Mouse (Mus musculus): Measurements from ENCODE around the gene Vamp2. TPM values are rescaled to one million over a fixed set of nuclear protein-coding genes. Genes with fewer than 3 reads are reported as not detected.
A peak's percentile ranks its signal among the peaks of the same experiment; 100 is the strongest.

Vamp2 gene
- polyA plus RNA-seq (2014; fragmentation: Nextera tagmentation; extraction: Ambion mirVana) = 324 and 368 TPM in 2 replicates

DNA sequence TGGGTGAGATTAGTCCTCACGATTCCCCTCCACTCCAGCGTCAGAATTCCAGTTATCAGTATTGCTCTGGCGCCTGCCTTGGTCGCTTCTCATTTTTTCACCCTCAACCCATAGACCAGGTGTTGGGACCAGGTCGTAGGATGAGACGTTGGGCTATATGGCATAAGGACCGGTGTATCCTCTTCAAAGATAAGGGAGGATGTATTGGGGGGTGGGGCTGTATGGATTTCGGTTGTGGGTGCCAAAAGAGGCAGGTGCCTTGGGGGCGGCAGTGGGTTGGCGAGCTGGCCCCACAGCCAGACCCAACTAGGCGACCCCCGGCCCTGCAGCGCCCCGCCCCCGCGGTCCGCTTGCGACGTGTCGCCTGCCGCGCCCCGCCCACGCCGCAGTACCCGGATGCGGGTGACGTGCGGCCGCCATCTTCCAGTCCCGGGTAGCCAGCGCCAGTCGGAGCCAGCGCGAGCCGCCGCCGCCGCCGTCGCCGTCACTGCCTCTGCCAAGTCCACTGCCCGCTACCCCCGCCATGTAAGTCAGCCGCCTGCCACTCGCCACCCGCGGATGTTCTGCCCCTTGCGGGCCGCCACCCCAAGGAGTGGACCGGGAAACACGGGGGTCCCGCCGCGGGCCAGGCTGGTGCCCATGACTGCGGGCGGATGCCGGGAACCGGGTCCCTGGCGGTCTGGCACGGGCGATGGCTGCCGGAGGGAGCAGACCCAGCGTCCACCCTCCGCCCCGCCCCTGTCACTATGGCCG lies at the start of gene Vamp2:
Gene Vamp2, plus strand, starts transcription at position 388 of the 753 bp plus-strand sequence.
- H3K27me3 ChIP-seq (ENCODE audit: control insufficient read depth, insufficient read depth, low read length) = no peaks in the 10 kb centered on the region
- peaks cover 21% of the 10 kb centered on the region for H3K4me1 ChIP-seq (replicated peaks; ENCODE audit: control insufficient read depth, insufficient read depth, low read length)
- WGBS = 1% methylated on average over 59 of the region's 67 CpGs
- peak within 1 kb of the TSS; percentile 98 for H3K9ac ChIP-seq
- DNase-seq (ENCODE audit: low spot score) = peak; percentile 97
- H3K4me2 ChIP-seq (replicated peaks) = peak within 1 kb of the TSS; percentile 98
- peak within 1 kb of the TSS; percentile 77 for H3K4me3 ChIP-seq (replicated peaks; ENCODE audit: low read length)
- H3K9me3 ChIP-seq (ENCODE audit: control insufficient read depth, low read length) = no peaks in the 10 kb centered on the region
- H3K27ac ChIP-seq = peak within 1 kb of the TSS; percentile 93
- ATAC-seq (ENCODE audit: low FRiP score) = peak; percentile 90
- peaks cover 28% of the 10 kb centered on the region for H3K36me3 ChIP-seq (replicated peaks; ENCODE audit: control insufficient read depth, insufficient read depth)

DNA sequence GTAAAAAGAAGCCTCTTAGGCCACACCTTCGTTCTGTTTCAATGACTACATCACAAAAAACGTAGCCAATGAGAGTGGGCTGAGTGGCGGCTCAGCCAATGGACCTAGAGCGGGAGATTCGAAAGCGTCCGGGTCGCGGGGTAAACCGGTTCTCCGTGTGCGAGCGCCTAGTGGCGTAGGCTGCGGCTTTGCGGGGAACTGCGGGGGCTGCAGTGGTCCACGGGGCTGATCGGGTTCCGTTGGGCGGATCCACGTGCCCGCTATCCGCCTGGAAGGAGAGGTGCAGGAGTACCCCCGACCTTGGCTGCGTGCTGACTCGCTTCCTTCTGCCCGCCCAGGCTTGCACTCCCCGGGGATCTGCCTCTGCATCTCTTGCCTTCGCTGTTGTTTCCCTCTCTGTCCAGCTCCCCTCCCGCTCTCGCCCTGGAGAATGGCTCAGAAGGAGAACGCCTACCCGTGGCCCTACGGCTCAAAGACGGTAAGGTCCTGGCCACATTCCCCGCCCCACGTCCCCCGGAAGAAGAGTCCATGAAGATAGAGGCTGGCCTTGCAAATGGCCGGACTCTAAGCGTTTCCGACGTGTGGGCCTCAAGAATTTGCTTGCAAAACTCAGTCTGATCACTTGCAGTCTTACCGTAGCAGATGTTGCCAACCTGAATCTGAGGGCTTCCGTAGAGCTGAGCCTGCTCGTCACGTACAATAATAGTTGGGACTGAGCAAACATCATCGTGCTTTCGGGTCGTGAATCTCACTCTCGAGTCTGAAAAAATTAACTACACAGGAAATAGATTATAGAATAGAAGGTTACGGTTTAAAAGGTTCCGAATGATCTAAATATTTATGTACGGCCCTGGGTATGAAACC lies 42.5 kb upstream of the Vamp2 start, which contains the start of gene Aurkb:
Gene Aurkb, plus strand, starts transcription at position 117 of the 864 bp plus-strand sequence.
- no peaks in the 10 kb centered on the region for H3K27me3 ChIP-seq (ENCODE audit: control insufficient read depth, insufficient read depth, low read length)
- H3K9me3 ChIP-seq (ENCODE audit: control insufficient read depth, low read length) = no peaks in the 10 kb centered on the region
- peak; percentile 44; the same call in 1 of the 2 replicates for ATAC-seq (ENCODE audit: low FRiP score)
- peak within 1 kb of the TSS; percentile 49 for H3K9ac ChIP-seq
- WGBS = 1% methylated on average over 53 of the region's 54 CpGs
- peak within 1 kb of the TSS; percentile 100 for H3K4me2 ChIP-seq (replicated peaks)
- H3K4me1 ChIP-seq (replicated peaks; ENCODE audit: control insufficient read depth, insufficient read depth, low read length) = peaks cover 6% of the 10 kb centered on the region; the same call in 1 of the 2 replicates
- peak within 1 kb of the TSS; percentile 57 for H3K4me3 ChIP-seq (replicated peaks; ENCODE audit: low read length)
- no peaks in the 10 kb centered on the region for H3K36me3 ChIP-seq (replicated peaks; ENCODE audit: control insufficient read depth, insufficient read depth)
- peak; percentile 94 for DNase-seq (ENCODE audit: low spot score)
- no peak within 1 kb of the TSS for H3K27ac ChIP-seq

DNA sequence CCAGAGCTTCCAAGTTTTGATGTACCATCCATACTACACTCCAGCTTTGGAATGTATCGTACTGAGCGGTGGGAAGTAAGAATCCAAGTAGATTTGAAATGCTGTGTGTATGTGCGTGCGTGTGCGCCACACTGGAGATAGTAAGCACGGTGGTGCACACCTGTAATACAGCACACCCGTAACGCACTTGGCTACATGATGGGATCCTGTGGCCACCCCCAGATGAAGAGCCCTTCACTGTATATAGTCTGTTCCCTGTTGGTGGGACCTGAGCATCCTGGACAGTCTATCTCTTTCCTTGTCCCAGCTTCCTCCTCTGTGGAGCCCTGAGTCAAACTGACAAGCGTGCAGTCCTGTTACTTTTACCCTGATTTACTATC lies 41.9 kb upstream of the Vamp2 start:
- no peak overlapping the region for H3K27ac ChIP-seq
- ATAC-seq (ENCODE audit: low FRiP score) (no peak), DNase-seq (ENCODE audit: low spot score) (no peak)
- no peak overlapping the region; the same call in 1 of the 2 replicates for H3K9ac ChIP-seq
- H3K4me1 ChIP-seq (replicated peaks; ENCODE audit: control insufficient read depth, insufficient read depth, low read length) = peaks cover 6% of the 10 kb centered on the region; the same call in 1 of the 2 replicates
- 17% methylated on average over 9 of the region's 9 CpGs for WGBS
- no peaks in the 10 kb centered on the region for H3K36me3 ChIP-seq (replicated peaks; ENCODE audit: control insufficient read depth, insufficient read depth)
- no peaks in the 10 kb centered on the region for H3K27me3 ChIP-seq (ENCODE audit: control insufficient read depth, insufficient read depth, low read length)
- H3K9me3 ChIP-seq (ENCODE audit: control insufficient read depth, low read length) = no peaks in the 10 kb centered on the region
- H3K4me2 ChIP-seq (replicated peaks) = peak overlapping the region; percentile 100
- peak overlapping the region; percentile 57 for H3K4me3 ChIP-seq (replicated peaks; ENCODE audit: low read length)

DNA sequence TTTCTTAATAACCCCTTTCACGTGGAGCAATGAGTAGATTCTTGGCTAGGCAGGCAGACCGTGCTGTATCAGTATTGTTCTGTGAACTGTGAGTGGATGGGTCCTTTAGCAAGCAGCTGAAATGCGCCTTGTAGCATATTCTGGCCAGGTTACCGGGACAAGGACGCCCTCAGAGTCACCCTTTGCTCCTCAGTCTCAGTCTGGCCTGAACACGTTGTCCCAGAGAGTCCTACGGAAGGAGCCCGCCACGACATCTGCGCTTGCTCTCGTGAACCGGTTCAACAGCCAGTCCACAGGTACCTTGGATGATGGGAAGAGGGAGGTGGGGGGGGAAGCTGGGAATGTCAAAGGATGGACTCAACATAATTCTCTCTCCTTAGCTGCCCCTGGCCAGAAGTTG lies 40.7 kb upstream of the Vamp2 start:
- ATAC-seq (ENCODE audit: low FRiP score) (no peak), DNase-seq (ENCODE audit: low spot score) (no peak)
- Histone ChIP-seq H3K9me3 (ENCODE audit: control insufficient read depth, low read length) (no peaks in the 10 kb centered on the region), H3K27me3 (ENCODE audit: control insufficient read depth, insufficient read depth, low read length) (no peaks in the 10 kb centered on the region), H3K4me1 (replicated peaks; ENCODE audit: control insufficient read depth, insufficient read depth, low read length) (peaks cover 6% of the 10 kb centered on the region; the same call in 1 of the 2 replicates), H3K9ac (no peak overlapping the region), H3K27ac (no peak overlapping the region), H3K36me3 (replicated peaks; ENCODE audit: control insufficient read depth, insufficient read depth) (no peaks in the 10 kb centered on the region), H3K4me2 (replicated peaks) (0 out of 2 replicates have a peak overlapping the region, but pooled peaks have one; percentile 100), H3K4me3 (replicated peaks; ENCODE audit: low read length) (no peak overlapping the region)
- 91% methylated on average over 12 of the region's 12 CpGs for WGBS

DNA sequence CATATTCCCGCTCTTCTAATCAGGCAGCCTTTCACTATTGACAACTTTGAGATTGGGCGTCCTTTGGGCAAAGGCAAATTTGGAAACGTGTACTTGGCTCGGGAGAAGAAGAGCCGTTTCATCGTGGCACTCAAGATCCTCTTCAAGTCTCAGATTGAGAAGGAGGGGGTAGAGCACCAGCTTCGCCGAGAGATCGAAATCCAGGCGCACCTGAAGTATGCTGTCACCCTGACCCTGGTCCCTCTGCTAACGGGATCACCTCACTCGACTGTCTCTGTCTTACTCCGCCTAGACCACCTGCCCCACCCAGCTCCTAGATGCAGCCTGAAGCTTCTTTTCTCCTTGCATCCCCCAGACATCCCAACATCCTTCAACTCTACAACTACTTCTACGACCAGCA lies 40.1 kb upstream of the Vamp2 start:
- 94% methylated on average over 14 of the region's 14 CpGs for WGBS
- no peak for DNase-seq (ENCODE audit: low spot score)
- H3K27ac ChIP-seq = no peak overlapping the region
- H3K4me2 ChIP-seq (replicated peaks) = no peak overlapping the region
- H3K4me3 ChIP-seq (replicated peaks; ENCODE audit: low read length) = no peak overlapping the region
- H3K36me3 ChIP-seq (replicated peaks; ENCODE audit: control insufficient read depth, insufficient read depth) = no peaks in the 10 kb centered on the region
- H3K4me1 ChIP-seq (replicated peaks; ENCODE audit: control insufficient read depth, insufficient read depth, low read length) = peaks cover 6% of the 10 kb centered on the region; the same call in 1 of the 2 replicates
- H3K27me3 ChIP-seq (ENCODE audit: control insufficient read depth, insufficient read depth, low read length) = no peaks in the 10 kb centered on the region
- H3K9ac ChIP-seq = no peak overlapping the region
- H3K9me3 ChIP-seq (ENCODE audit: control insufficient read depth, low read length) = no peaks in the 10 kb centered on the region
- ATAC-seq (ENCODE audit: low FRiP score) = no peak

DNA sequence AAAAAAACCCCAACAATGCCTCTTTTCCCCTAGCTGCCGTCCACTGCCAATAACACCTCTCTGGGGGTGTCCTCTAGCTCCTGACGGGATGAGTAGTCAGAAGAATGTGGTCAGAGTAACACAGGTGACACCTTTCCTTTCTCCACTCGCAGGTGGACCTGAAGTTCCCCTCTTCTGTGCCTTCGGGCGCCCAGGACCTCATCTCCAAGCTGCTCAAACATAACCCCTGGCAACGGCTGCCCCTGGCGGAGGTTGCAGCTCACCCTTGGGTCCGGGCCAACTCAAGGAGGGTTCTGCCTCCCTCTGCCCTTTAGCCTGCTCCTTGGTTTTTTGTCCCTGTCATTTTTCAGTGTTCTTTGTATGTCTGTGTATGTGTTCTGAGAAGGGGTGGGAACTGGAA lies 37.5 kb upstream of the Vamp2 start:
- Histone ChIP-seq H3K4me1 (replicated peaks; ENCODE audit: control insufficient read depth, insufficient read depth, low read length) (peaks cover 4% of the 10 kb centered on the region; the same call in 1 of the 2 replicates), H3K27ac (no peak overlapping the region), H3K4me2 (replicated peaks) (no peak overlapping the region), H3K27me3 (ENCODE audit: control insufficient read depth, insufficient read depth, low read length) (no peaks in the 10 kb centered on the region), H3K9me3 (ENCODE audit: control insufficient read depth, low read length) (no peaks in the 10 kb centered on the region), H3K36me3 (replicated peaks; ENCODE audit: control insufficient read depth, insufficient read depth) (no peaks in the 10 kb centered on the region), H3K4me3 (replicated peaks; ENCODE audit: low read length) (no peak overlapping the region), H3K9ac (no peak overlapping the region)
- WGBS = 83% methylated on average over 8 of the region's 8 CpGs
- no peak for DNase-seq (ENCODE audit: low spot score)
- no peak for ATAC-seq (ENCODE audit: low FRiP score)

DNA sequence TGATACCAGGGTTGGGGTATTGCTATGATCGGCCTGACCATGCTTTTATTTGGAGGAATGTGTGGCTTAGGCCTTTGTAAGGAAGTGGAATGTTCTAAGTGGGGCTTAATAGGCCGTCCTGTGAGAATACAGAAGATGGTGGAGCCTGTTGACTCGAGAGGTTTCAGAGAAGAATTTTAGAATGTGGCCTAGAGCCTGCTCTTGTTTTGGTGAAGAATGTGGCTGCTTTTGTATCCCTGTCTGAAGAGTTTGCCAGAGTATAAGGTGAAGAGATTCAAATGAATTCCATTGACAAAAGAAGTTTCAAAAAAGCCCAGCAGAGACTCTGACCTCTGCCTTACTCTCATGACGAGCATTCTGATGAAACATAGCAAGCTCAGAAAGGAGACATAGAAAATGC lies 36.5 kb upstream of the Vamp2 start:
- WGBS = 58% methylated on average over 4 of the region's 4 CpGs
- Histone ChIP-seq H3K9me3 (ENCODE audit: control insufficient read depth, low read length) (no peaks in the 10 kb centered on the region), H3K4me3 (replicated peaks; ENCODE audit: low read length) (no peak overlapping the region)

DNA sequence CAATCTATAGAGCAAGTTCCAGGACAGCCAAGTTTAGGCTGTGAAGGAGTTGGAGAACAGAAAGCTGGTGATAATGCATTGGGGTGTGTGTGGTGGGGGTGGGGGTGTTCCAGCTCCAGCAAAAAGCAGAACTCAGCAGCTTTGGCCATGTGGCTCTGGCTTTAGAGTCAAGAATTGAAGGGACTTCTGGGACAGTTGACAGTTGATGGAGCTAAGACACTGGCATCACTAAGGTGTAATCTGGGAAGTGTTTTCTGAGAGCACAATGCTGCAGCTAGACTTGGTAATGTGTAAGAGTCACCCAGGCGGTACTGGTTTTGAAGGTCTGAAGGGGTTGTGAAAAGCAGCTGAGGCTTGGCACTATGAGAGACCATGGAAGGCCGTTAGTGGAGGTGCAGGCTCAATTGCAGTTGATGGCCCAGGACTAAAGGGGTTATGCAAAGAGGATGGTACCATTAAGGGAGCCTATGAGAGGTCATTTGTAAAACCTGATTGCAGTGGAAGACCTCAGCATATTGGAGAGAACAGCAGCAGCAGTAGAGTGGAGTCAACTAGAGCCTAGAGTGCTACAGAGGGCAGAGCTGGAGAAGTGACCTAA lies 35.4 kb upstream of the Vamp2 start:
- 97% methylated on average over 2 of the region's 2 CpGs for WGBS
- no peak overlapping the region for H3K4me3 ChIP-seq (replicated peaks; ENCODE audit: low read length)
- peaks cover 2% of the 10 kb centered on the region; the same call in 1 of the 2 replicates for H3K4me1 ChIP-seq (replicated peaks; ENCODE audit: control insufficient read depth, insufficient read depth, low read length)
- DNase-seq (ENCODE audit: low spot score) = no peak
- no peaks in the 10 kb centered on the region for H3K36me3 ChIP-seq (replicated peaks; ENCODE audit: control insufficient read depth, insufficient read depth)
- no peaks in the 10 kb centered on the region for H3K9me3 ChIP-seq (ENCODE audit: control insufficient read depth, low read length)
- no peaks in the 10 kb centered on the region for H3K27me3 ChIP-seq (ENCODE audit: control insufficient read depth, insufficient read depth, low read length)
- no peak overlapping the region for H3K27ac ChIP-seq
- H3K9ac ChIP-seq = no peak overlapping the region
- H3K4me2 ChIP-seq (replicated peaks) = no peak overlapping the region
- no peak for ATAC-seq (ENCODE audit: low FRiP score)

More for the DNA sequence above, 36.5 kb upstream of the Vamp2 start:
- Histone ChIP-seq H3K27ac (no peak overlapping the region), H3K27me3 (ENCODE audit: control insufficient read depth, insufficient read depth, low read length) (no peaks in the 10 kb centered on the region), H3K36me3 (replicated peaks; ENCODE audit: control insufficient read depth, insufficient read depth) (no peaks in the 10 kb centered on the region), H3K4me1 (replicated peaks; ENCODE audit: control insufficient read depth, insufficient read depth, low read length) (no peaks in the 10 kb centered on the region), H3K4me2 (replicated peaks) (no peak overlapping the region), H3K9ac (no peak overlapping the region)
- no peak for DNase-seq (ENCODE audit: low spot score)
- ATAC-seq (ENCODE audit: low FRiP score) = no peak

DNA sequence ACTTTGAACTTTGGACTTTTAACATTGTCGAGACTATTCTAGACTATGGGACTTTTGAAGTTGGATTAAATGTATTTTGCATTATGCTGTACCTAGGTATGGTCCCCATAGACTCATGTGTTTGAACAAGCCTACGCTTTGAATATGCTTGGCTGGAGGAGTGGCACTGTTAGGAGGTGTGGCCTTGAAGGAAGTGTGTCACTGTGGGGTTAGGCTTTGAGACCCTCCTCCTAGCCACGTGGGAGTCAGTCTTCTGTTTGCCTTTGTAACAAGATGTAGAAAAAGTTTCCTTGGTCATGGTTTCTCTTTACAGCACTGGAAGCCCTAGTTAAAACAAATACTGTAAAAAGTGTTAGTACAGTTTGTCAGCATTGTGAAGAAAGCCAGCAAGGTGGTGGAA lies 34.4 kb upstream of the Vamp2 start:
- ATAC-seq (ENCODE audit: low FRiP score) (no peak), DNase-seq (ENCODE audit: low spot score) (no peak)
- peaks cover 10% of the 10 kb centered on the region; the same call in 1 of the 2 replicates for H3K4me1 ChIP-seq (replicated peaks; ENCODE audit: control insufficient read depth, insufficient read depth, low read length)
- H3K4me2 ChIP-seq (replicated peaks) = no peak overlapping the region
- H3K9me3 ChIP-seq (ENCODE audit: control insufficient read depth, low read length) = no peaks in the 10 kb centered on the region
- WGBS = 82% methylated on average over 3 of the region's 3 CpGs
- H3K27ac ChIP-seq = no peak overlapping the region
- no peak overlapping the region for H3K4me3 ChIP-seq (replicated peaks; ENCODE audit: low read length)
- no peak overlapping the region for H3K9ac ChIP-seq
- H3K27me3 ChIP-seq (ENCODE audit: control insufficient read depth, insufficient read depth, low read length) = no peaks in the 10 kb centered on the region
- H3K36me3 ChIP-seq (replicated peaks; ENCODE audit: control insufficient read depth, insufficient read depth) = no peaks in the 10 kb centered on the region
